8 mouse cellular contexts compared by ENCODE assay signal in the genomic region with DNA sequence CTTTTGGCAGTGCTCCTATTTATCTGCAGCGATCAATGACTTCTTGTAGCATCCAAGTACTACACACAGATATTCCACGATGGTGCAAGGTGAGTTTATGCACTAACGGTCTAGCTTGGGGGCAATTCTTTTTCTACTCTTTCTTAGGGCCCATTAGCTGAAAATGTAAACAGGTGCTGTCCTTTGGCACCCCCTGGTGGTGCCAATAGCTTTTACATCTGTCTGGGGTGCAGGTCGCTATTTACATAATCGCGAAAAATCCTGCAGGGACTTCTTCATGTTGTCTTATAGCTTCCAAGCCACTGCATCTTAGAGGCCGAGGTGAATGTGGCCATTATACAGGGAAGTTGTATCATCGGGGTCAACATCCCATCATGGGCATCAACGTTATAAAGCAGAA.
DNase-seq lines count a peak whose midpoint lies in the region; ATAC-seq lines count a peak whose summit lies in the region.

No protein-coding gene starts in this region.

- H3K4me1 ChIP-seq in kidney, embryonic 15.5 days: peaks cover 16% of the 10 kb centered on the region
- H3K4me1 ChIP-seq in embryonic facial prominence, embryonic 10.5 days: peaks cover 18% of the 10 kb centered on the region
- H3K4me1 ChIP-seq in heart, embryonic 15.5 days (replicated peaks): peaks cover 4% of the 10 kb centered on the region; the same call in 1 of the 2 replicates
- no peaks in the 10 kb centered on the region for H3K4me1 ChIP-seq in midbrain, embryonic 14.5 days (ENCODE audit: control insufficient read depth, insufficient read depth, low read length)

- H3K4me2 ChIP-seq in kidney, embryonic 15.5 days: no peak overlapping the region
- peak overlapping the region; percentile 6; the same call in 1 of the 2 replicates for H3K4me2 ChIP-seq in heart, embryonic 15.5 days
- no peak overlapping the region for H3K4me2 ChIP-seq in midbrain, embryonic 14.5 days (ENCODE audit: low read length)

- H3K4me3 ChIP-seq in kidney, embryonic 15.5 days (replicated peaks): no peak overlapping the region
- H3K4me3 ChIP-seq in embryonic facial prominence, embryonic 10.5 days: no peak overlapping the region
- no peak overlapping the region for H3K4me3 ChIP-seq in heart, embryonic 15.5 days
- H3K4me3 ChIP-seq in midbrain, embryonic 14.5 days (replicated peaks; ENCODE audit: low read depth, low read length): no peak overlapping the region

- peak; percentile 27 for DNase-seq in kidney, adult 11 months
- DNase-seq in adrenal gland, adult 2 months: peak; percentile 46
- DNase-seq in embryonic facial prominence, embryonic 10.5 days (ENCODE audit: low spot score): peak; percentile 78
- DNase-seq in layer of hippocampus, postnatal 25 days (ENCODE audit: extremely low spot score in 1 of 2, low spot score in 1 of 2): peak; percentile 38 to 72
- DNase-seq in midbrain, embryonic 14.5 days: peak; percentile 79
- DNase-seq in yolk sac, embryonic 10.5 days (ENCODE audit: low spot score): peak; percentile 13

- H3K27ac ChIP-seq in kidney, embryonic 15.5 days: no peak overlapping the region
- H3K27ac ChIP-seq in embryonic facial prominence, embryonic 10.5 days (replicated peaks): no peak overlapping the region
- no peak overlapping the region for H3K27ac ChIP-seq in heart, embryonic 15.5 days
- no peak overlapping the region for H3K27ac ChIP-seq in midbrain, embryonic 14.5 days (replicated peaks; ENCODE audit: low read depth, low read length)

- H3K9me3 ChIP-seq in kidney, embryonic 15.5 days (replicated peaks): no peaks in the 10 kb centered on the region
- H3K9me3 ChIP-seq in embryonic facial prominence, embryonic 10.5 days: no peaks in the 10 kb centered on the region
- H3K9me3 ChIP-seq in heart, embryonic 15.5 days (replicated peaks): no peaks in the 10 kb centered on the region
- no peaks in the 10 kb centered on the region for H3K9me3 ChIP-seq in midbrain, embryonic 14.5 days (ENCODE audit: control insufficient read depth, low read length)

- 41% methylated on average over 9 of the region's 9 CpGs for WGBS in kidney, embryonic 15.5 days
- WGBS in embryonic facial prominence, embryonic 10.5 days: 42% methylated on average over 9 of the region's 9 CpGs
- WGBS in heart, embryonic 15.5 days: 33% methylated on average over 9 of the region's 9 CpGs
- 45% methylated on average over 9 of the region's 9 CpGs for WGBS in midbrain, embryonic 14.5 days

- H3K36me3 ChIP-seq in kidney, embryonic 15.5 days: no peaks in the 10 kb centered on the region
- no peaks in the 10 kb centered on the region for H3K36me3 ChIP-seq in embryonic facial prominence, embryonic 10.5 days (replicated peaks)
- no peaks in the 10 kb centered on the region for H3K36me3 ChIP-seq in heart, embryonic 15.5 days
- H3K36me3 ChIP-seq in midbrain, embryonic 14.5 days (ENCODE audit: control insufficient read depth, insufficient read depth, low read length): no peaks in the 10 kb centered on the region

- H3K9ac ChIP-seq in kidney, embryonic 15.5 days: no peak overlapping the region
- no peak overlapping the region for H3K9ac ChIP-seq in heart, embryonic 15.5 days
- H3K9ac ChIP-seq in midbrain, embryonic 14.5 days (replicated peaks; ENCODE audit: low read length): no peak overlapping the region

- H3K27me3 ChIP-seq in kidney, embryonic 15.5 days: no peaks in the 10 kb centered on the region
- H3K27me3 ChIP-seq in embryonic facial prominence, embryonic 10.5 days (replicated peaks; ENCODE audit: low read depth, poor library complexity, severe bottlenecking): no peaks in the 10 kb centered on the region
- H3K27me3 ChIP-seq in heart, embryonic 15.5 days: no peaks in the 10 kb centered on the region
- no peaks in the 10 kb centered on the region for H3K27me3 ChIP-seq in midbrain, embryonic 14.5 days (ENCODE audit: control insufficient read depth, insufficient read depth, low read length)

- ATAC-seq in kidney, embryonic 15.5 days (replicated peaks; ENCODE audit: low FRiP score): no peak
- ATAC-seq in heart, embryonic 15.5 days (replicated peaks; ENCODE audit: insufficient number of reproducible peaks, insufficient read depth, low FRiP score, low read depth): no peak
- 0 out of 2 replicates have a peak, but pooled peaks have one; percentile 26 for ATAC-seq in midbrain, embryonic 14.5 days (ENCODE audit: low FRiP score, low TSS enrichment)

Comparison
In these comparisons a context has a peak if more than half of its experiments do, and no peak if none do; other contexts are left out.
1. DNase-seq: peak in every context shown above with its lines; median percentile 79 in midbrain, embryonic 14.5 days; 78 in embryonic facial prominence, embryonic 10.5 days; 55 in layer of hippocampus, postnatal 25 days; 46 in adrenal gland, adult 2 months; 27 in kidney, adult 11 months; 13 in yolk sac, embryonic 10.5 days.